Mouse (Mus musculus) heart, postnatal 0 days (tissue): ENCODE measurements around the gene Spint1. TPM values are rescaled to one million over a fixed set of nuclear protein-coding genes. Genes with fewer than 3 reads are reported as not detected.

Experiments
- ATAC-seq: fragments of 200-750 bp; cut with Nextera tagmentation; 2 replicates; pipeline ENCODE4 v1.8.0; 2017; ENCODE audit warnings: low read depth, moderate number of reproducible peaks, moderate library complexity; ENCODE audit not compliant: insufficient read depth
- DNase-seq: peaks from one replicate; pipeline ENCODE4 v3.0.0-alpha.2; 2016; ENCODE audit warnings: low spot score
- H3K27ac ChIP-seq: fragments of 300-500 bp; sonication (generic); 2 replicates; pipeline ENCODE4 v1.5.1; 2014; ENCODE audit warnings: low read depth, mild to moderate bottlenecking
- H3K27me3 ChIP-seq: fragments of 300-500 bp; sonication (generic); 2 replicates; pipeline ENCODE4 v1.6.1; 2014; ENCODE audit warnings: low read length, mixed read lengths; ENCODE audit not compliant: control insufficient read depth, insufficient read depth
- H3K36me3 ChIP-seq: fragments of 300-500 bp; sonication (generic); replicated peaks from 2 replicates; pipeline ENCODE4 v1.6.1; 2014; ENCODE audit warnings: low read length, mixed read lengths; ENCODE audit not compliant: control insufficient read depth, insufficient read depth
- H3K4me1 ChIP-seq: fragments of 300-500 bp; sonication (generic); 2 replicates; pipeline ENCODE4 v1.6.1; 2014; ENCODE audit warnings: antibody characterized with exemption; ENCODE audit not compliant: control insufficient read depth, insufficient read depth
- H3K4me2 ChIP-seq: fragments of 300-500 bp; sonication (generic); 2 replicates; pipeline ENCODE4 v1.6.1; 2014; ENCODE audit warnings: low read depth, mild to moderate bottlenecking, low read length, moderate library complexity
- H3K4me3 ChIP-seq: fragments of 300-500 bp; sonication (generic); 2 replicates; pipeline ENCODE4 v1.5.1; 2014; ENCODE audit warnings: low read depth, low read length
- H3K9ac ChIP-seq: fragments of 300-500 bp; sonication (generic); replicated peaks from 2 replicates; pipeline ENCODE4 v1.6.1; 2014; ENCODE audit warnings: low read depth, low read length, mixed read lengths
- H3K9me3 ChIP-seq: fragments of 300-500 bp; sonication (generic); replicated peaks from 2 replicates; pipeline ENCODE4 v1.6.1; 2016; ENCODE audit warnings: low read length; ENCODE audit not compliant: control insufficient read depth
- CTCF ChIP-seq: IDR thresholded peaks from 2 replicates; pipeline ENCODE4 v1.5.1; 2016; ENCODE audit warnings: antibody characterized with exemption, control low read depth, low read depth
- EP300 ChIP-seq: IDR thresholded peaks from 2 replicates; pipeline ENCODE4 v1.6.1; 2016; ENCODE audit warnings: antibody characterized with exemption, low read depth
- WGBS: fragments of 180-500 bp; shearing (Covaris S2); extraction: QIAGEN DNeasy Blood & Tissue Kit; methylation state at CpG from one replicate; pipeline ENCODE4 v1.1.7; 2014; 5-methylcytosine and 5-hydroxymethylcytosine counted together
- polyA plus RNA-seq: library from polyadenylated mRNA; unstranded; fragments of >200 nt; fragmentation: Nextera tagmentation; extraction: Ambion mirVana; gene quantifications from 2 replicates; pipeline ENCODE4 v1.2.1, GENCODE M21; 2015
- total RNA-seq: library from RNA; depleted of rRNA; stranded (reverse); fragments of >200 nt; gene quantifications from 2 replicates; pipeline ENCODE4 v1.2.3, GENCODE M21; 2014; ENCODE audit warnings: low replicate concordance

Gene Spint1
- total and polyA plus RNA-seq, 2 experiments from 2014 or later, result 0.14 to 11.6 TPM

DNA sequence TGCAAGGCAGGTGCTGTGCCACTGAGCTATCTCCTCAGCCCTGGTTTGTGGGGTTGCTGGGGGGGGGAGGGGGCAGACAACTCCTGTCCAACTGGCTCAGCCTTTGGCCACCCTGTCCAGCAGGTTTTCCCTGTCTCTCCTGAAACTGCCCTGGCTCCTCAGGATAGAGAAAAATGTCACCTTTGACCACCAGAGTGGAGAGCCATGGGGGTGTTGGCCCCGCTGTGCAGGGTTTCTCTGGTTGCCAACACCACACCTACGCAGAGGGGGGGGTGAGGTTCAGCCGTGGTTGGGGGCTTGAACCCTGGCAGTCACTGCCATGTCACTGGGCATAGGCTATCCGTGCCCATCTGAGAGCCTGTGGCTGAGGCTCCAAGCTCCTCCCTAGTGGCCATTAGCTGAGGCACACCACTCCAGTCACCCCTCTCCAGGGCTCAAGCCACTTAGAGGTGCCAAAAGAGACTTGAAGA, 12.5 kb downstream of the Spint1 start:
- no peak overlapping the region for H3K27ac ChIP-seq
- H3K4me1 ChIP-seq, result no peaks in the 10 kb centered on the region
- TF ChIP-seq EP300 (no peak), CTCF (no peak)
- H3K27me3 ChIP-seq, result peaks cover 12% of the 10 kb centered on the region; the same call in 1 of the 2 replicates
- WGBS, result 51% methylated on average over 4 of the region's 4 CpGs
- no peak overlapping the region for H3K9ac ChIP-seq
- no peaks in the 10 kb centered on the region for H3K36me3 ChIP-seq
- no peak overlapping the region for H3K4me2 ChIP-seq
- DNase-seq (no peak), ATAC-seq (no peak)
- no peak overlapping the region for H3K4me3 ChIP-seq
- H3K9me3 ChIP-seq, result no peaks in the 10 kb centered on the region

DNA sequence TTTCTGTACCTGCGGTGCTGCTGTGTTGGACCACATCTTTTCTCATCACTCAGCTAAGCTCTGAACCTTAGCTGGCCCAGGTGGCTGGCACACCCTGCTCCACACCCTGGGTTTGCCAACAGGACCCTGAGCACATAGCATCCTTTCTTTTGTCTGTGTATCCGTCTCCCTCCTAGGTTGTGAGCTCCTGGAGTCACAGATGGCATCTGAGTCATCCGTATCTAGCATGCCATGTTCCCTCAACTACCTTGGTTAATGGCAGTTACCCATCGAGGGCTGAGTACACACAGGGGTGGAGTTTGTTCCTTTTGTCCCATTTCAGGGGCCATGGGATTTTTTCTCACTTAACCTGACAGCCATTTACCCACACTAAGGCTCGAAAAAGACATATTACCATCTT, 13.2 kb downstream of the Spint1 start:
- Histone ChIP-seq H3K27me3 (peaks cover 12% of the 10 kb centered on the region; the same call in 1 of the 2 replicates), H3K4me2 (no peak overlapping the region), H3K9me3 (no peaks in the 10 kb centered on the region), H3K9ac (no peak overlapping the region), H3K4me3 (no peak overlapping the region), H3K36me3 (no peaks in the 10 kb centered on the region), H3K4me1 (no peaks in the 10 kb centered on the region), H3K27ac (no peak overlapping the region)
- WGBS, result 58% methylated on average over 5 of the region's 5 CpGs
- ATAC-seq (no peak), DNase-seq (no peak)
- TF ChIP-seq CTCF, result no peak
- TF ChIP-seq EP300, result no peak

GRCm38 (mm10) chr2:119250826-119251478, 13.8 kb downstream of the Spint1 start:
- Histone ChIP-seq H3K4me3 (no peak overlapping the region), H3K4me2 (peak overlapping the region; percentile 54)
- DNase-seq, result peak; percentile 55

GRCm38 (mm10) chr2:119254976-119255375, 17.8 kb downstream of the Spint1 start:
- Histone ChIP-seq H3K4me2 (no peak overlapping the region), H3K9ac (no peak overlapping the region), H3K36me3 (no peaks in the 10 kb centered on the region), H3K9me3 (no peaks in the 10 kb centered on the region), H3K4me3 (no peak overlapping the region), H3K4me1 (no peaks in the 10 kb centered on the region), H3K27ac (no peak overlapping the region), H3K27me3 (peaks cover 14% of the 10 kb centered on the region; the same call in 1 of the 2 replicates)
- DNase-seq, result no peak
- ATAC-seq, result no peak
- no peak for TF ChIP-seq EP300
- TF ChIP-seq CTCF, result no peak
- WGBS, result 20% methylated on average over 7 of the region's 7 CpGs

More at GRCm38 (mm10) chr2:119250826-119251478, 13.8 kb downstream of the Spint1 start:
- Histone ChIP-seq H3K9ac (no peak overlapping the region), H3K27ac (no peak overlapping the region), H3K36me3 (no peaks in the 10 kb centered on the region), H3K4me1 (no peaks in the 10 kb centered on the region), H3K9me3 (no peaks in the 10 kb centered on the region), H3K27me3 (peaks cover 12% of the 10 kb centered on the region; the same call in 1 of the 2 replicates)
- no peak for TF ChIP-seq EP300
- peak; percentile 86 for TF ChIP-seq CTCF
- WGBS, result 11% methylated on average over 11 of the region's 11 CpGs
- ATAC-seq, result peak; percentile 68

- WGBS, result 65% methylated on average over 1 of the region's 1 CpGs
These were observed 23.4 kb downstream of the Spint1 start for GRCm38 (mm10) chr2:119260518-119260917.

More at GRCm38 (mm10) chr2:119260518-119260917, 23.4 kb downstream of the Spint1 start:
- Histone ChIP-seq H3K27ac (no peak overlapping the region), H3K4me3 (no peak overlapping the region), H3K4me2 (no peak overlapping the region), H3K9ac (no peak overlapping the region), H3K4me1 (no peaks in the 10 kb centered on the region), H3K9me3 (no peaks in the 10 kb centered on the region), H3K27me3 (0 out of 2 replicates have a peak, but pooled peaks cover 3% of the 10 kb centered on the region), H3K36me3 (no peaks in the 10 kb centered on the region)
- no peak for TF ChIP-seq CTCF
- no peak for TF ChIP-seq EP300
- ATAC-seq (no peak), DNase-seq (no peak)
